Mouse (Mus musculus): Measurements from ENCODE around the gene Slc25a21. TPM values are rescaled to one million over a fixed set of nuclear protein-coding genes. Genes with fewer than 3 reads are reported as not detected.

Gene Slc25a21
- polyA plus RNA-seq, 1 experiment from 2014 or later, result 2.3 TPM

DNA sequence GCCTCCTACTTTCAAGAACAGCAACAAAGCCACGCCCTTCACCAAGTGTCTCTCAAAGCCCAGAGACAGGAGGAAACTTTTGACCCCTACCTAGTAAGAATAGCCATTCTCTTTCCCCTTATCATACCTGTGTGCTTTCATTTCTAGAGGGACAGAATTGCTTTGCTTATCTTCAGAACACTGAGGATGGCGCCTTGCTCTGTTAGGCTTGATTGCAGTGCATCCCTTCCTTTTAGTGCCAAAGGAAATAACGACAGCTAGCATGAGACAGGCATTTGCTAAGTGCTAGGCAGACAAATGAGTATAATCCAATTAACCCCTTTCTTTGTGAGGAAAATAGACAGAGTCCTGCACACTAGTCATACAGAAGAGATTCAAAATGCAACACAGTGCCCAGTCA lies 34.4 kb downstream of the Slc25a21 start:
- H3K9ac ChIP-seq (ENCODE audit: low read length), result no peak overlapping the region
- H3K4me2 ChIP-seq (ENCODE audit: low read depth, low read length, severe bottlenecking), result no peak overlapping the region
- H3K4me1 ChIP-seq (replicated peaks; ENCODE audit: control insufficient read depth, insufficient read depth, low read length), result no peaks in the 10 kb centered on the region
- H3K27ac ChIP-seq (ENCODE audit: low read depth, low read length), result no peak overlapping the region
- ATAC-seq (replicated peaks; ENCODE audit: low FRiP score), result no peak
- H3K9me3 ChIP-seq (ENCODE audit: control insufficient read depth, low read length), result no peaks in the 10 kb centered on the region
- H3K27me3 ChIP-seq (ENCODE audit: control insufficient read depth, insufficient read depth, low read length), result no peaks in the 10 kb centered on the region
- no peak for DNase-seq (ENCODE audit: low spot score)
- no peak overlapping the region for H3K4me3 ChIP-seq (ENCODE audit: low read depth, low read length)
- H3K36me3 ChIP-seq (ENCODE audit: control insufficient read depth, insufficient read depth, low read length), result no peaks in the 10 kb centered on the region
- WGBS, result 66% methylated on average over 3 of the region's 3 CpGs

DNA sequence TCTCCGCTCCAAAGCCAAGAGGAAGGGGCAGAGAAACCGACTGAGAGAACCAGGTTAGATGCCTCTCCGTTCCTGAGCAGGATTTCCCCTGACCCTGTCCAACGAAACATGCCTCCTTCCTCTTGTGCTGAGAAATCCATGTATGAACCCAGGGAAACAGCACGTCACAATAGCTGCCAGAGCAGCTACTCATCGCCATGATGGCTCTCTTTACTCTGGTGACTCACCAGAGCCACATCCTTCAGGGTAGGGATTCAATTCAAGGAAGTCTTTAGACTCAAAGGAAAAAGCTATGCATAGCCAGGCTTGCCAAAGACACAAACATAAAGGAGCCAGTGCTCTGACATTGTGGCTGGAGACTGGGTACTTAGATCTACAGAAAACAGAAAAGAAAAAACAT lies 37.4 kb downstream of the Slc25a21 start:
- ATAC-seq (replicated peaks; ENCODE audit: low FRiP score) (no peak), DNase-seq (ENCODE audit: low spot score) (no peak)
- Histone ChIP-seq H3K27me3 (ENCODE audit: control insufficient read depth, insufficient read depth, low read length) (no peaks in the 10 kb centered on the region), H3K9ac (ENCODE audit: low read length) (no peak overlapping the region), H3K4me3 (ENCODE audit: low read depth, low read length) (no peak overlapping the region), H3K4me1 (replicated peaks; ENCODE audit: control insufficient read depth, insufficient read depth, low read length) (no peaks in the 10 kb centered on the region), H3K36me3 (ENCODE audit: control insufficient read depth, insufficient read depth, low read length) (no peaks in the 10 kb centered on the region), H3K27ac (ENCODE audit: low read depth, low read length) (no peak overlapping the region), H3K9me3 (ENCODE audit: control insufficient read depth, low read length) (no peaks in the 10 kb centered on the region), H3K4me2 (ENCODE audit: low read depth, low read length, severe bottlenecking) (no peak overlapping the region)
- 87% methylated on average over 6 of the region's 6 CpGs for WGBS

GRCm38 (mm10) chr12:57158266-57158665 lies 39.0 kb downstream of the Slc25a21 start:
- no peak for DNase-seq (ENCODE audit: low spot score)
- Histone ChIP-seq H3K4me3 (ENCODE audit: low read depth, low read length) (no peak overlapping the region), H3K27ac (ENCODE audit: low read depth, low read length) (no peak overlapping the region), H3K4me2 (ENCODE audit: low read depth, low read length, severe bottlenecking) (no peak overlapping the region), H3K36me3 (ENCODE audit: control insufficient read depth, insufficient read depth, low read length) (no peaks in the 10 kb centered on the region), H3K9me3 (ENCODE audit: control insufficient read depth, low read length) (no peaks in the 10 kb centered on the region; the same call in 1 of the 2 replicates), H3K4me1 (replicated peaks; ENCODE audit: control insufficient read depth, insufficient read depth, low read length) (no peaks in the 10 kb centered on the region), H3K9ac (ENCODE audit: low read length) (no peak overlapping the region), H3K27me3 (ENCODE audit: control insufficient read depth, insufficient read depth, low read length) (no peaks in the 10 kb centered on the region)
- 78% methylated on average over 3 of the region's 3 CpGs for WGBS
- no peak for ATAC-seq (replicated peaks; ENCODE audit: low FRiP score)

GRCm38 (mm10) chr12:57138937-57139336 lies 58.3 kb downstream of the Slc25a21 start:
- no peak overlapping the region for H3K27ac ChIP-seq (ENCODE audit: low read depth, low read length)
- WGBS, result 74% methylated on average over 1 of the region's 1 CpGs
- no peaks in the 10 kb centered on the region for H3K36me3 ChIP-seq (ENCODE audit: control insufficient read depth, insufficient read depth, low read length)
- H3K4me1 ChIP-seq (replicated peaks; ENCODE audit: control insufficient read depth, insufficient read depth, low read length), result no peaks in the 10 kb centered on the region
- no peak for DNase-seq (ENCODE audit: low spot score)
- H3K9ac ChIP-seq (ENCODE audit: low read length), result no peak overlapping the region
- H3K27me3 ChIP-seq (ENCODE audit: control insufficient read depth, insufficient read depth, low read length), result no peaks in the 10 kb centered on the region
- no peak overlapping the region for H3K4me2 ChIP-seq (ENCODE audit: low read depth, low read length, severe bottlenecking)
- H3K9me3 ChIP-seq (ENCODE audit: control insufficient read depth, low read length), result no peaks in the 10 kb centered on the region
- H3K4me3 ChIP-seq (ENCODE audit: low read depth, low read length), result no peak overlapping the region
- no peak for ATAC-seq (replicated peaks; ENCODE audit: low FRiP score)

- H3K9ac ChIP-seq (ENCODE audit: low read length), result no peak overlapping the region
- no peaks in the 10 kb centered on the region for H3K4me1 ChIP-seq (replicated peaks; ENCODE audit: control insufficient read depth, insufficient read depth, low read length)
- DNase-seq (ENCODE audit: low spot score), result no peak
- no peak overlapping the region for H3K27ac ChIP-seq (ENCODE audit: low read depth, low read length)
- H3K36me3 ChIP-seq (ENCODE audit: control insufficient read depth, insufficient read depth, low read length), result no peaks in the 10 kb centered on the region
- no peak overlapping the region for H3K4me2 ChIP-seq (ENCODE audit: low read depth, low read length, severe bottlenecking)
- H3K9me3 ChIP-seq (ENCODE audit: control insufficient read depth, low read length), result no peaks in the 10 kb centered on the region
- no peaks in the 10 kb centered on the region for H3K27me3 ChIP-seq (ENCODE audit: control insufficient read depth, insufficient read depth, low read length)
- ATAC-seq (replicated peaks; ENCODE audit: low FRiP score), result no peak
- no peak overlapping the region for H3K4me3 ChIP-seq (ENCODE audit: low read depth, low read length)
- 74% methylated on average over 2 of the region's 2 CpGs for WGBS
These were observed 59.5 kb downstream of the Slc25a21 start for GRCm38 (mm10) chr12:57137809-57138208.

DNA sequence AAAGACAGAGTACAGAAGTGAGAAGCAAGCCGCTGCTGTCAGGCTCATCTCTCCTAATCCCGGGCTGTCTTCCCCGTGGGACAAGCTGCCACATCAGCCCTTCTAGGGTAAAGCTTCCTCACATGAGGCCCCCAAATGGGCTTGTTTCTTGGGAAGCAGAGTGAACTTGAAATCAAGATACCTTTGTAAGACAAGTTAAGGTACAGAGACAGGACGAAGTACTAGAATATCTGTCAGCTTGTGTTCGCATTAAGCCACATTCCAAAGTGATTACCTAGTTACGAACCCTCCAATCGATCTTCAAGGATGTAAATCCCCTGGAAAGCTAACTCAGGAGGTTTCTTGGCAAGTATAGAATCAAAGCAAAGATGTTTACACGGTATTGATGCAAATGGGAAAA lies 78.7 kb downstream of the Slc25a21 start:
- ATAC-seq (replicated peaks; ENCODE audit: low FRiP score), result no peak
- no peaks in the 10 kb centered on the region for H3K36me3 ChIP-seq (ENCODE audit: control insufficient read depth, insufficient read depth, low read length)
- no peak overlapping the region for H3K27ac ChIP-seq (ENCODE audit: low read depth, low read length)
- no peak overlapping the region for H3K4me3 ChIP-seq (ENCODE audit: low read depth, low read length)
- no peak overlapping the region for H3K4me2 ChIP-seq (ENCODE audit: low read depth, low read length, severe bottlenecking)
- H3K4me1 ChIP-seq (replicated peaks; ENCODE audit: control insufficient read depth, insufficient read depth, low read length), result 0 out of 2 replicates have a peak, but pooled peaks cover 2% of the 10 kb centered on the region
- 37% methylated on average over 8 of the region's 8 CpGs for WGBS
- no peaks in the 10 kb centered on the region for H3K27me3 ChIP-seq (ENCODE audit: control insufficient read depth, insufficient read depth, low read length)
- H3K9ac ChIP-seq (ENCODE audit: low read length), result no peak overlapping the region
- DNase-seq (ENCODE audit: low spot score), result no peak
- no peaks in the 10 kb centered on the region for H3K9me3 ChIP-seq (ENCODE audit: control insufficient read depth, low read length)

DNA sequence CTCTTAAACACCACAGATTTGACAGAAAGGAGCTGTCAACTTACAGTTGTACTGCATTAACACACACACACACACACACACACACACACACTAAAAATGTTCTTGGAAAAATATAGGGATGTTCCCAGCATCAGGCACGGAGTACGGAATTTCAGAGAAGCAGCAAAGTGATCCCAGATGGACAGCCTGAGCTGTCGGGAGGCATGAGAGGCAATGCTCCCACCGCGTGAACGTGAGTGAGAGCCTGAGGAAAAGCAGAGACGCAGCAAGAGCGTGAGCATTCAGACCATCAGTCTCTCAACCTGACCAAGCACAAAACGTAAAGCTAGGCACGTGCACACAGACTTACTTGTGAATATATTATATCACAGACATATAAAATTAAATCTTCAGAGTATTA lies 81.8 kb downstream of the Slc25a21 start:
- no peak overlapping the region for H3K27ac ChIP-seq (ENCODE audit: low read depth, low read length)
- no peak for DNase-seq (ENCODE audit: low spot score)
- no peak overlapping the region for H3K4me3 ChIP-seq (ENCODE audit: low read depth, low read length)
- WGBS, result 83% methylated on average over 10 of the region's 10 CpGs
- no peaks in the 10 kb centered on the region for H3K27me3 ChIP-seq (ENCODE audit: control insufficient read depth, insufficient read depth, low read length)
- H3K4me2 ChIP-seq (ENCODE audit: low read depth, low read length, severe bottlenecking), result no peak overlapping the region
- H3K9ac ChIP-seq (ENCODE audit: low read length), result no peak overlapping the region
- 0 out of 2 replicates have a peak, but pooled peaks cover 2% of the 10 kb centered on the region for H3K4me1 ChIP-seq (replicated peaks; ENCODE audit: control insufficient read depth, insufficient read depth, low read length)
- H3K9me3 ChIP-seq (ENCODE audit: control insufficient read depth, low read length), result no peaks in the 10 kb centered on the region
- ATAC-seq (replicated peaks; ENCODE audit: low FRiP score), result no peak
- no peaks in the 10 kb centered on the region for H3K36me3 ChIP-seq (ENCODE audit: control insufficient read depth, insufficient read depth, low read length)

- Histone ChIP-seq H3K27ac (ENCODE audit: low read depth, low read length) (no peak overlapping the region), H3K4me1 (replicated peaks; ENCODE audit: control insufficient read depth, insufficient read depth, low read length) (no peaks in the 10 kb centered on the region), H3K9me3 (ENCODE audit: control insufficient read depth, low read length) (no peaks in the 10 kb centered on the region), H3K36me3 (ENCODE audit: control insufficient read depth, insufficient read depth, low read length) (no peaks in the 10 kb centered on the region), H3K9ac (ENCODE audit: low read length) (no peak overlapping the region), H3K4me2 (ENCODE audit: low read depth, low read length, severe bottlenecking) (no peak overlapping the region), H3K27me3 (ENCODE audit: control insufficient read depth, insufficient read depth, low read length) (no peaks in the 10 kb centered on the region), H3K4me3 (ENCODE audit: low read depth, low read length) (no peak overlapping the region)
- WGBS, result 95% methylated on average over 4 of the region's 4 CpGs
- DNase-seq (ENCODE audit: low spot score) (no peak), ATAC-seq (replicated peaks; ENCODE audit: low FRiP score) (no peak)
These were observed 87.9 kb downstream of the Slc25a21 start for GRCm38 (mm10) chr12:57109363-57109762.

DNA sequence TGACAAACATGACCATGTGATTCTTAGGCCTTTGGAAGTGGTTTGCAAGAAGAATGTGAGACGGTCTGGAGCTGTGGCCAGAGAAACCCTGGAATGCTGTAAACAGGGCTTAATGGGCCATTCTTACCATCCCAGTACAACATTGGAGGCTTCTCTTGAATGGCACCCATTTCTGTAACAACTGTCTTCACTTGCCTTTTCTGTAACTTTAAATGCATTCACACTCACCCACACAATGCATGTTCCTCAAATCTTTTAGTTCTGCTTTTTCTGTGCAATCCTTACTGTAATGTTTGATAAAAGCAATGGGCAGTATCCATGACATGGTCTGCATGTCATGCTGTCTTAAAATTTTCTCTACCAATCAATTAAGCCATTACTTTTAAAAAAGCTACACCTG lies 95.0 kb downstream of the Slc25a21 start:
- ATAC-seq (replicated peaks; ENCODE audit: low FRiP score) (no peak), DNase-seq (ENCODE audit: low spot score) (no peak)
- H3K4me2 ChIP-seq (ENCODE audit: low read depth, low read length, severe bottlenecking), result no peak overlapping the region
- H3K36me3 ChIP-seq (ENCODE audit: control insufficient read depth, insufficient read depth, low read length), result no peaks in the 10 kb centered on the region
- no peaks in the 10 kb centered on the region for H3K27me3 ChIP-seq (ENCODE audit: control insufficient read depth, insufficient read depth, low read length)
- no peaks in the 10 kb centered on the region for H3K9me3 ChIP-seq (ENCODE audit: control insufficient read depth, low read length)
- H3K4me1 ChIP-seq (replicated peaks; ENCODE audit: control insufficient read depth, insufficient read depth, low read length), result no peaks in the 10 kb centered on the region
- WGBS, result 85% methylated on average over 1 of the region's 1 CpGs
- H3K27ac ChIP-seq (ENCODE audit: low read depth, low read length), result no peak overlapping the region
- no peak overlapping the region for H3K9ac ChIP-seq (ENCODE audit: low read length)
- H3K4me3 ChIP-seq (ENCODE audit: low read depth, low read length), result no peak overlapping the region
